Mouse (Mus musculus) neutrophil, adult 5-6 weeks (primary cell): ENCODE results near the gene Senp6. TPM values are rescaled to one million over a fixed set of nuclear protein-coding genes. Genes with fewer than 3 reads are reported as not detected.
A peak's percentile ranks its signal among the peaks of the same experiment; 100 is the strongest.
"Not testable (repeated sequence)": the region's sequence is repeated elsewhere in the genome, so short reads cannot be mapped to it uniquely, and the experiment has no call there.

Source experiments
- ATAC-seq: fragments of 151-379, 151-347 bp; 2 replicates; pipeline ENCODE4 v1.8.0; 2017; ENCODE audit warnings: mild to moderate bottlenecking, moderate TSS enrichment; ENCODE audit not compliant: insufficient number of reproducible peaks, poor library complexity, low FRiP score, severe bottlenecking; ENCODE audit errors: extremely low read depth
- total RNA-seq: library from RNA; stranded (forward); fragments of 200-1000 nt; gene quantifications from 2 replicates; pipeline ENCODE4 v1.2.3, GENCODE M21; 2017

The Senp6 gene
- total RNA-seq, 1 experiment from 2014 or later: 211 TPM

- no peak for ATAC-seq
Measured at GRCm38 (mm10) chr9:80071616-80072015, 4.9 kb downstream of the Senp6 start.

GRCm38 (mm10) chr9:80074067-80074466, 7.4 kb downstream of the Senp6 start:
- peak; percentile 41; the same call in 1 of the 2 replicates for ATAC-seq

GRCm38 (mm10) chr9:80074949-80075348, 8.2 kb downstream of the Senp6 start:
- ATAC-seq: 0 out of 2 replicates have a peak, but pooled peaks have one; percentile 26

- peak; percentile 96 for ATAC-seq
Measured at GRCm38 (mm10) chr9:80080941-80081340, 14.2 kb downstream of the Senp6 start.

GRCm38 (mm10) chr9:80084429-80085092, 17.9 kb downstream of the Senp6 start:
- no peak for ATAC-seq

- ATAC-seq: no peak
Measured at GRCm38 (mm10) chr9:80085665-80086064, 19.0 kb downstream of the Senp6 start.

- not testable (repeated sequence) for ATAC-seq
Measured at GRCm38 (mm10) chr9:80086272-80086966, 19.7 kb downstream of the Senp6 start.

- no peak for ATAC-seq
Measured at GRCm38 (mm10) chr9:80089409-80089808, 22.7 kb downstream of the Senp6 start.

GRCm38 (mm10) chr9:80096325-80096724, 29.6 kb downstream of the Senp6 start:
- ATAC-seq: no peak

- no peak for ATAC-seq
Measured at GRCm38 (mm10) chr9:80145992-80146587, 79.4 kb downstream of the Senp6 start.

GRCm38 (mm10) chr9:80149594-80149993, 82.9 kb downstream of the Senp6 start:
- ATAC-seq: no peak

- ATAC-seq: no peak
Measured at GRCm38 (mm10) chr9:80155277-80155676, 88.6 kb downstream of the Senp6 start.

- ATAC-seq: no peak
Measured at GRCm38 (mm10) chr9:80156780-80157179, 90.1 kb downstream of the Senp6 start.

- ATAC-seq: no peak
Measured at GRCm38 (mm10) chr9:80157840-80158465, 91.2 kb downstream of the Senp6 start.

GRCm38 (mm10) chr9:80158937-80159336, 92.2 kb downstream of the Senp6 start:
- ATAC-seq: no peak

GRCm38 (mm10) chr9:80161451-80161850, 94.7 kb downstream of the Senp6 start:
- no peak for ATAC-seq

- no peak for ATAC-seq
Measured at GRCm38 (mm10) chr9:80163126-80163723, 96.5 kb downstream of the Senp6 start.

- no peak for ATAC-seq
Measured at GRCm38 (mm10) chr9:80164191-80164590, 97.5 kb downstream of the Senp6 start.
